Mouse (Mus musculus) lung, embryonic 15.5 days (tissue): ENCODE data around the gene Zfp410. TPM values are rescaled to one million over a fixed set of nuclear protein-coding genes. Genes with fewer than 3 reads are reported as not detected.

Experiments used
- ATAC-seq: fragments of 200-750 bp; cut with Nextera tagmentation; 2 replicates; pipeline ENCODE4 v1.8.0; 2017; ENCODE audit warnings: moderate number of reproducible peaks, borderline replicate concordance; ENCODE audit not compliant: low FRiP score, low TSS enrichment; ENCODE audit errors: extremely low read depth
- H3K27ac ChIP-seq: fragments of 300-500 bp; sonication (generic); 2 replicates; pipeline ENCODE4 v1.5.1; 2015; ENCODE audit warnings: moderate library complexity, mild to moderate bottlenecking, inconsistent platforms
- H3K27me3 ChIP-seq: fragments of 300-500 bp; sonication (generic); 2 replicates; pipeline ENCODE4 v1.6.1; 2015; ENCODE audit warnings: inconsistent platforms
- H3K36me3 ChIP-seq: fragments of 300-500 bp; sonication (generic); 2 replicates; pipeline ENCODE4 v1.6.1; 2015; ENCODE audit warnings: inconsistent platforms
- H3K4me1 ChIP-seq: fragments of 300-500 bp; sonication (generic); 2 replicates; pipeline ENCODE4 v1.6.1; 2015; ENCODE audit warnings: inconsistent platforms
- H3K4me2 ChIP-seq: fragments of 300-500 bp; sonication (generic); 2 replicates; pipeline ENCODE4 v1.6.1; 2015; ENCODE audit warnings: inconsistent platforms, mild to moderate bottlenecking, moderate library complexity
- H3K4me3 ChIP-seq: fragments of 300-500 bp; sonication (generic); 2 replicates; pipeline ENCODE4 v1.5.1; 2015; ENCODE audit warnings: mild to moderate bottlenecking, inconsistent platforms
- H3K9ac ChIP-seq: fragments of 300-500 bp; sonication (generic); 2 replicates; pipeline ENCODE4 v1.6.1; 2015; ENCODE audit warnings: inconsistent platforms
- H3K9me3 ChIP-seq: fragments of 300-500 bp; sonication (generic); 2 replicates; pipeline ENCODE4 v1.6.1; 2016; ENCODE audit warnings: inconsistent platforms
- WGBS: fragments of 180-500 bp; shearing (Covaris S2); methylation state at CpG from one replicate; pipeline ENCODE4 v1.1.7; 2015; 5-methylcytosine and 5-hydroxymethylcytosine counted together
- polyA plus RNA-seq: library from polyadenylated mRNA; unstranded; fragments of >200 nt; fragmentation: Nextera tagmentation; extraction: Ambion mirVana; gene quantifications from 2 replicates; pipeline ENCODE4 v1.2.1, GENCODE M21; 2015

The Zfp410 gene
- polyA plus RNA-seq, 1 experiment from 2014 or later, result 86.9 TPM

GRCm38 (mm10) chr12:84362872-84363271, 46.2 kb downstream of the Zfp410 start:
- Histone ChIP-seq H3K27me3 (no peaks in the 10 kb centered on the region), H3K27ac (no peak overlapping the region), H3K4me1 (peaks cover 18% of the 10 kb centered on the region), H3K4me3 (peak overlapping the region; percentile 92), H3K36me3 (peaks cover 5% of the 10 kb centered on the region; the same call in 1 of the 2 replicates), H3K4me2 (peak overlapping the region; percentile 73), H3K9ac (peak overlapping the region; percentile 84), H3K9me3 (no peaks in the 10 kb centered on the region)
- no peak for ATAC-seq
- 24% methylated on average over 2 of the region's 2 CpGs for WGBS

DNA sequence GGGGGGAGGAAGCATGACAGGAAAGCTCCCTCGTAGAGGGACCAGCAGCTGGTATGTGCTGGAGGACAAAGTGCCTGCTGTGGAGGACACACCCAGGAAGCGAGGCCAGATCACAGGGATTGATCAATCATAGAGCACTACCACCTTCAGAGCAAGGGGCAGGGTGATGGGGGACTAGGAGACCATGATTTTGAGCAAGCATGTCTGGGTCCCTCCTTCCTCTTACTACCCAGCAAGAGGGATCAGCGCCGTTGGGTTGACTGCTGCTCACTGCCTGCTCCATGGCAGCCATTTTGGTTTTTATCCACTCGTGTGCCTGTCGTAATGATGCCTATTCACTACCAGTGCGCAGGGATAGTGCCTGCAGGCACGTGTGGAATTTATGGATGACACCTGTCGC, 47.6 kb downstream of the Zfp410 start:
- Histone ChIP-seq H3K4me2 (no peak overlapping the region), H3K27ac (no peak overlapping the region), H3K27me3 (no peaks in the 10 kb centered on the region), H3K36me3 (peaks cover 17% of the 10 kb centered on the region), H3K9me3 (no peaks in the 10 kb centered on the region), H3K9ac (no peak overlapping the region), H3K4me3 (no peak overlapping the region), H3K4me1 (peaks cover 18% of the 10 kb centered on the region)
- WGBS, result 76% methylated on average over 9 of the region's 9 CpGs
- ATAC-seq, result no peak

GRCm38 (mm10) chr12:84365137-84365536, 48.5 kb downstream of the Zfp410 start:
- Histone ChIP-seq H3K36me3 (peaks cover 25% of the 10 kb centered on the region), H3K4me3 (no peak overlapping the region), H3K27me3 (no peaks in the 10 kb centered on the region), H3K4me2 (no peak overlapping the region), H3K27ac (no peak overlapping the region), H3K9ac (no peak overlapping the region), H3K9me3 (no peaks in the 10 kb centered on the region), H3K4me1 (peaks cover 18% of the 10 kb centered on the region)
- WGBS, result 87% methylated on average over 6 of the region's 6 CpGs
- no peak for ATAC-seq

DNA sequence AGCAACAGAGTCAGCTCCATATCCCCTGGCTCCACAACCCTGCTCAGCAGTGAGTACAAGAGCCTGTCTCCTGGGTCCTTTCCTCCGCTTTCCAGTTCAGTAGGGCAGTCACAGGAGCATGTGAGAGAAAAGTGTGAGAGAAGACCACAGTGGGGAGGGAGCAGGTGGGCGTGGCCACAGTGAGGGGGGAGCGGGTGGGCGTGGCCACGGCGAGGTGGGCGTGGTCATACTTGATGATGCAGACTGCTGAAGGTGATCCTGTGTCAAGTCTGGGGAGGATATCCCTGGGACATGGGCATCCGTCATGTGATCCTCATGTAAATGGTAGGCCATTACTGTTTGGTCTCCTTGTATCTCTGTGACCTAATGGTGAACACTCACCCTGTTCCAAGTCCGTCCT, 50.3 kb downstream of the Zfp410 start:
- Histone ChIP-seq H3K4me1 (peaks cover 12% of the 10 kb centered on the region), H3K4me3 (no peak overlapping the region), H3K36me3 (peaks cover 43% of the 10 kb centered on the region), H3K9me3 (no peaks in the 10 kb centered on the region), H3K4me2 (no peak overlapping the region), H3K9ac (no peak overlapping the region), H3K27me3 (no peaks in the 10 kb centered on the region), H3K27ac (no peak overlapping the region)
- no peak for ATAC-seq
- WGBS, result 57% methylated on average over 9 of the region's 9 CpGs

DNA sequence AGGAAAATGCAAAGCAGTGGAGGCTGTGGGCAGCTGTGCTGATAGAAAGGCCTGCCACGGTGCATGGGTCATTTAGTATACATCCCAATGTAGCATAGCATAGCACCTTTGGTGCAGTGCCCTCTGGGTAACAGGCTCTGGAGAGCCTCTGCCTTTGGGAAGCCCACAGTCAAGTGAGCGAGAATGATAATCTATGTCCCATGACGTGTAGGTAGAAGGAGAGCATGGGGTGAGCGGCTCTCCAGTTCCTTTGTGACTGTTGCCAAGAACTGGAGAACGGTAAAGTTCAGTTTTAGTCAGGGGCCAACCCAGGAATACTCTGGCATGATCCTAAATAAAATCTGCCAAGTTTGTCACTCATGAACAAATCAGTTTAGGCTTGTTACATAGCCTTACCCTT, 55.0 kb downstream of the Zfp410 start:
- no peaks in the 10 kb centered on the region for H3K9me3 ChIP-seq
- H3K4me3 ChIP-seq, result no peak overlapping the region
- ATAC-seq, result no peak
- peaks cover 72% of the 10 kb centered on the region for H3K36me3 ChIP-seq
- H3K4me1 ChIP-seq, result no peaks in the 10 kb centered on the region
- WGBS, result 90% methylated on average over 5 of the region's 5 CpGs
- H3K4me2 ChIP-seq, result no peak overlapping the region
- H3K27me3 ChIP-seq, result no peaks in the 10 kb centered on the region
- H3K27ac ChIP-seq, result no peak overlapping the region
- H3K9ac ChIP-seq, result no peak overlapping the region

DNA sequence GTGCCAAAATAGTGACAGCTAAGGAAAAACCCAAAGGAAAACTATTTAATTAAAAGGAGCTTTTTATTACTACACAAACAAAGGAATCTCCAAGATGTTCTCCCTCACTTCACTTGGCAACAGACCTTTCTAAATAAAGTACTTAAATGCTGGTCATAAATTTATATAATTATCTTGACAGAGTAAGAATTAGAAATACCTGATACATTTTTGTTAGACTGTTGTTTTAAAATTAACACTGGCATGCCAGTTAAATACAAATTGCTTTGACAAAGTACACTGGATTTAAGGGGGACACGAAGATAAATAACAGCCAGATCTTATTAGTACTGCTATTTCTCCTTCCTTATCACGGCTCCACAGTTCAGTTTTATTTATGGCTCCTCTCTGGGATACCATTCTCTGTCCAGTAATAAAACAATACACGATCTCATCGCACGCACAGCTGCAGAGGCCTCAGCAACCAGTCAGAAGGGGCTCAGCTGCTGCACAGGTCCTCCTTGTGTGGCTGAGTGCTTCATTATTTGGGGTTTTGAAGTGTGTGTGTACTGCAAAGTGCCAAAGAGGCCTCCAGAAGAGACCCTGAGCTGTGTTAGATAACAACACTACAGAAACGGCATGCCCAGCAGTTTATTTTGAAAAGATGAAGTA, 57.3 kb downstream of the Zfp410 start:
- H3K27ac ChIP-seq, result no peak overlapping the region
- H3K27me3 ChIP-seq, result no peaks in the 10 kb centered on the region
- no peak overlapping the region for H3K4me2 ChIP-seq
- 76% methylated on average over 6 of the region's 6 CpGs for WGBS
- H3K9ac ChIP-seq, result no peak overlapping the region
- H3K9me3 ChIP-seq, result no peaks in the 10 kb centered on the region
- H3K36me3 ChIP-seq, result peaks cover 57% of the 10 kb centered on the region
- H3K4me3 ChIP-seq, result no peak overlapping the region
- no peaks in the 10 kb centered on the region for H3K4me1 ChIP-seq
- ATAC-seq, result no peak

GRCm38 (mm10) chr12:84382369-84382768, 65.7 kb downstream of the Zfp410 start:
- 76% methylated on average over 4 of the region's 4 CpGs for WGBS
- no peak for ATAC-seq
- peaks cover 11% of the 10 kb centered on the region for H3K4me1 ChIP-seq
- H3K27me3 ChIP-seq, result no peaks in the 10 kb centered on the region
- no peaks in the 10 kb centered on the region for H3K9me3 ChIP-seq
- H3K27ac ChIP-seq, result no peak overlapping the region
- H3K4me3 ChIP-seq, result no peak overlapping the region
- no peak overlapping the region for H3K4me2 ChIP-seq
- no peak overlapping the region for H3K9ac ChIP-seq
- no peaks in the 10 kb centered on the region for H3K36me3 ChIP-seq

GRCm38 (mm10) chr12:84384644-84385081, 68.0 kb downstream of the Zfp410 start:
- H3K36me3 ChIP-seq, result no peaks in the 10 kb centered on the region
- no peak overlapping the region for H3K4me3 ChIP-seq
- ATAC-seq, result peak; percentile 76
- H3K4me1 ChIP-seq, result peaks cover 11% of the 10 kb centered on the region
- H3K9me3 ChIP-seq, result no peaks in the 10 kb centered on the region
- H3K27ac ChIP-seq, result peak overlapping the region; percentile 81
- WGBS, result 44% methylated on average over 5 of the region's 5 CpGs
- no peaks in the 10 kb centered on the region for H3K27me3 ChIP-seq
- H3K9ac ChIP-seq, result no peak overlapping the region
- no peak overlapping the region for H3K4me2 ChIP-seq

- Histone ChIP-seq H3K27ac (peak overlapping the region; percentile 81), H3K9ac (no peak overlapping the region)
- 82% methylated on average over 4 of the region's 4 CpGs for WGBS
Observed at GRCm38 (mm10) chr12:84385408-84385807, 68.8 kb downstream of the Zfp410 start.

GRCm38 (mm10) chr12:84388097-84388496, 71.4 kb downstream of the Zfp410 start:
- WGBS, result 82% methylated on average over 8 of the region's 8 CpGs
- H3K4me3 ChIP-seq, result no peak overlapping the region

More at GRCm38 (mm10) chr12:84385408-84385807, 68.8 kb downstream of the Zfp410 start:
- H3K9me3 ChIP-seq, result no peaks in the 10 kb centered on the region
- no peaks in the 10 kb centered on the region for H3K36me3 ChIP-seq
- no peak overlapping the region for H3K4me3 ChIP-seq
- no peak for ATAC-seq
- H3K4me1 ChIP-seq, result peaks cover 11% of the 10 kb centered on the region
- H3K27me3 ChIP-seq, result no peaks in the 10 kb centered on the region
- H3K4me2 ChIP-seq, result no peak overlapping the region

DNA sequence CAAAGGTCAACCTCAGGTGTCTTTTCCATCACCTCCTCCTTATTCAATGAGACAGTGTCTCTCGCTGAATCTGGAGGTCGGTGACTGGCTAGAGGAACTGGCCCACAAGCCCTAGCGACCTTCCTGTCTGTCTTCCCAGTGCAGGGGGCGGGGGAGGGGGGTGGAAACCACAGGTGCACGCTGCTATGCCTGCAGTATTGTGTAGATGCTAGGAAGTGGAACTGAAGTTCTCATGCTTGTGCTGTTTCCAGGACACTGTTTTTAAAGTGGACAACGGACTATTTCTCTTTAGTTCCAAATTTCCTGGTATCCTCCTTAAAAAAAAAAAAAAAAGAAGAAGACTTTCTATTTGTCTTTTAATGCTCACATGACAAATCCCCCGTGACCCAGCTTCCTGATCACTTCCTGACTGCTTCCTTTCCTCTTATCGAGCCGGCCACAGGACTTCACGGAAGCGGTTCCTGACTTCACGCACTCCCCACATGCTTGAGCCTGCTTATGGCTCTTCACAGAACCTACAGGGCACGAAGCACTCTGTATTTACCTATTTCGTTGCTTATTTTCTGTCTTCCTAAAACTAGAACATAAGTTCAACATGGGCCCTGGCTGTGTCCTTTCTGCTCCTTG, 72.2 kb downstream of the Zfp410 start:
- no peaks in the 10 kb centered on the region for H3K9me3 ChIP-seq
- WGBS, result 63% methylated on average over 14 of the region's 14 CpGs
- H3K4me2 ChIP-seq, result no peak overlapping the region
- H3K27me3 ChIP-seq, result no peaks in the 10 kb centered on the region
- H3K4me3 ChIP-seq, result no peak overlapping the region
- peaks cover 11% of the 10 kb centered on the region for H3K4me1 ChIP-seq
- H3K36me3 ChIP-seq, result no peaks in the 10 kb centered on the region
- no peak for ATAC-seq
- no peak overlapping the region for H3K9ac ChIP-seq
- no peak overlapping the region for H3K27ac ChIP-seq

More at GRCm38 (mm10) chr12:84388097-84388496, 71.4 kb downstream of the Zfp410 start:
- Histone ChIP-seq H3K4me1 (peaks cover 11% of the 10 kb centered on the region), H3K9ac (no peak overlapping the region), H3K9me3 (no peaks in the 10 kb centered on the region), H3K27me3 (no peaks in the 10 kb centered on the region), H3K36me3 (no peaks in the 10 kb centered on the region), H3K27ac (no peak overlapping the region), H3K4me2 (no peak overlapping the region)
- ATAC-seq, result no peak

DNA sequence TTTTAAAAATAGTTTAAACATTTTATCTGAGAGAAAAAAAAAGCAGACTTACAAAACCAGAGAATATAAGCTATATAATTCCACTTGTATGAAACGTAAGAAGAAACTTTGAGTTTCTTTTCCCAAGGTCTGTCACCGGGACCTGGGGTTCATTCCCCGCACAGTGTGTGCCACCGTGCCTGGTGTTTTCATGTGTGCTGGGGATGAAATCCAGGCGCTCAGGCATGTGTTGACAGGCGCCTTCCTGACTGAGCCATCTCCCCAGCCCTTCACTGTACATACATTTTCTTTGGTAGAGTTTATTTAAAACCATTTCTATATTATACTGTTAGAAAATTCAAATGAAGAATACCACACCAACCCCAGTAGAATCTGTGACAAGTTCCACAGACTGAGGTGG, 73.7 kb downstream of the Zfp410 start:
- 76% methylated on average over 6 of the region's 6 CpGs for WGBS
- Histone ChIP-seq H3K36me3 (no peaks in the 10 kb centered on the region), H3K9me3 (no peaks in the 10 kb centered on the region), H3K27ac (no peak overlapping the region), H3K27me3 (no peaks in the 10 kb centered on the region), H3K4me3 (no peak overlapping the region), H3K9ac (no peak overlapping the region), H3K4me1 (peaks cover 5% of the 10 kb centered on the region), H3K4me2 (no peak overlapping the region)
- ATAC-seq, result no peak
